Mouse (Mus musculus) heart, embryonic 15.5 days (tissue): ENCODE results near the gene Dixdc1. TPM values are rescaled to one million over a fixed set of nuclear protein-coding genes. Genes with fewer than 3 reads are reported as not detected.

ENCODE experiments used
- ATAC-seq: fragments of 200-750 bp; cut with Nextera tagmentation; replicated peaks from 2 replicates; pipeline ENCODE4 v1.8.0; 2017; ENCODE audit warnings: low read depth, moderate TSS enrichment; ENCODE audit not compliant: insufficient number of reproducible peaks, insufficient read depth, low FRiP score
- H3K27ac ChIP-seq: fragments of 300-500 bp; sonication (generic); 2 replicates; pipeline ENCODE4 v1.5.1; 2015; ENCODE audit warnings: mild to moderate bottlenecking, inconsistent platforms
- H3K27me3 ChIP-seq: fragments of 300-500 bp; sonication (generic); 2 replicates; pipeline ENCODE4 v1.6.1; 2015; ENCODE audit warnings: inconsistent platforms
- H3K36me3 ChIP-seq: fragments of 300-500 bp; sonication (generic); 2 replicates; pipeline ENCODE4 v1.6.1; 2015; ENCODE audit warnings: mild to moderate bottlenecking, inconsistent platforms
- H3K4me1 ChIP-seq: fragments of 300-500 bp; sonication (generic); replicated peaks from 2 replicates; pipeline ENCODE4 v1.6.1; 2015; ENCODE audit warnings: inconsistent platforms
- H3K4me2 ChIP-seq: fragments of 300-500 bp; sonication (generic); 2 replicates; pipeline ENCODE4 v1.6.1; 2015; ENCODE audit warnings: inconsistent platforms, mild to moderate bottlenecking, moderate library complexity
- H3K4me3 ChIP-seq: fragments of 300-500 bp; sonication (generic); 2 replicates; pipeline ENCODE4 v1.5.1; 2015; ENCODE audit warnings: mild to moderate bottlenecking, inconsistent platforms
- H3K9ac ChIP-seq: fragments of 300-500 bp; sonication (generic); 2 replicates; pipeline ENCODE4 v1.6.1; 2015; ENCODE audit warnings: mild to moderate bottlenecking, inconsistent platforms
- H3K9me3 ChIP-seq: fragments of 300-500 bp; sonication (generic); replicated peaks from 2 replicates; pipeline ENCODE4 v1.6.1; 2016; ENCODE audit warnings: inconsistent platforms
- WGBS: fragments of 180-500 bp; shearing (Covaris S2); methylation state at CpG from one replicate; pipeline ENCODE4 v1.1.7; 2015; ENCODE audit warnings: mixed read lengths; 5-methylcytosine and 5-hydroxymethylcytosine counted together
- polyA plus RNA-seq: library from polyadenylated mRNA; unstranded; fragments of >200 nt; fragmentation: Nextera tagmentation; extraction: Ambion mirVana; gene quantifications from 2 replicates; pipeline ENCODE4 v1.2.1, GENCODE M21; 2015

Gene Dixdc1
- polyA plus RNA-seq, result 9.1 and 9.2 TPM in 2 replicates

DNA sequence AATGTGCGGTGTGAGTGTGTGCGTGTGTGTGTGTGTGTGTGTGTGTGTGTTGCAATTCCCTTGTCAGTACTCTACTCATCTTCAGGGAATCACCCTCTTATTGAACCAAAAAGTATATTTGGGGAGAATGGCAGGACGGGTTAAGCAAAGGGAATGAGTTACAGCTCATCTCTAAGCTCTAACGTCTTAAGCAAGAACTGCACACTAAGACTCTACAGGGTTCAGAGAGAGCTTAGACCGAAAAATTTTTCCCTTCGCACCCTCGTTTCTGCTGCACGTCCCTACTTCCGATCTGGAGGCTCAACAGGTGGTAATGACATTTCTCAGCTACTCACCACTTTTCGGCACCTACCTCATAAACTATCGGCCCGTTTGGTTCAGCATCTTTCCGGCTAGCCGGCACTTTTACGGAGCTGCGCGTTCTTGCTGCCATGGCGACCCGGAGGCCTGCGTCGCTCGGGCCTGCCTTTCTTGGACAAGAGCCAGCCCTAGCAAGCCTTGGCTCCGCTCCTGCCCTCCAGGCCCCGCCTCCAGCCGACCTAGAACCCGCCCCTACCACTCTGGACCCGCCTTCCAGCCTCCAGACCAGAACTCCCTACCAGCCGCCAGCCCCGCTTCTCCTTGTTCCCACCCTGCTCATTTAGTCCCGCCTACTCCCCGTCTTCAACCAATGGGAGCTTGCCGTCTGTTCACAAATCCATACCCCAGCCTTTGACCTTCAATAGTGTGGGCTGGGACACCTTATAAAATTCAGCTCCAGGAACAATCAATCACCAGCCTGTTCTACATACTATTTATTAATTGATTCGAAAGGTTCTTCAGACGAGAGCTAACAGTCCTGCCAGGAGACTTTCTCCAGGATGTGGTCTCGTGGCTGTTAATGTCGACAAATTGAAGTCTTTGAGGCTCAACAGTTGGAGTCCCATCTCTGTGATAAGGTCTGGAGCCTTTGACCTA lies at the start of gene Dixdc1:
Gene Dixdc1, minus strand, starts transcription at position 604 of the 957 bp plus-strand sequence.
- peak; percentile 98 for ATAC-seq
- 0 out of 2 replicates have a peak within 1 kb of the TSS, but pooled peaks have one; percentile 2 for H3K9ac ChIP-seq
- H3K27ac ChIP-seq, result peak within 1 kb of the TSS; percentile 73
- H3K4me3 ChIP-seq, result peak within 1 kb of the TSS; percentile 44
- peak within 1 kb of the TSS; percentile 71 for H3K4me2 ChIP-seq
- no peaks in the 10 kb centered on the region for H3K27me3 ChIP-seq
- H3K9me3 ChIP-seq, result no peaks in the 10 kb centered on the region
- no peaks in the 10 kb centered on the region for H3K36me3 ChIP-seq
- WGBS, result 11% methylated on average over 36 of the region's 36 CpGs
- peaks cover 23% of the 10 kb centered on the region for H3K4me1 ChIP-seq

DNA sequence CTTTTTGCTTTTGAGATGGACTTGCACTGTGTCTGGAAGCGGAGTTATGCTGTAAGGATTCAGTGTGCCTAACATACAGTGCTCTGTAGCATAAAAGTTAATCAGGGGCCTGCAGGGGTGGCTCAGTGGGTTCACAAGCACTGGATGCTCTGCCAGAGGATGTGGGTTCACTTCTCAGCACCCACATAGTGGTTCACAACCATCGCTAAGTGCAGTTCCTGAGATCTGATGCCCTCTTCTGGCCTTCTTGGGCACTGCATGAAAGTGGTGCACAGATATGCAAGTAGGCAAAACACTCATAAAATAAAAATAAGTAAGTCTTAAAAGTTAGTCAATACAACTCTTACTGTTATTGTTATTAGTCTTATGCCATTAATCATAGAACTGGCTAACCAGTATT lies 42.8 kb upstream of the Dixdc1 start:
- no peak for ATAC-seq
- Histone ChIP-seq H3K36me3 (peaks cover 76% of the 10 kb centered on the region), H3K4me3 (no peak overlapping the region)

DNA sequence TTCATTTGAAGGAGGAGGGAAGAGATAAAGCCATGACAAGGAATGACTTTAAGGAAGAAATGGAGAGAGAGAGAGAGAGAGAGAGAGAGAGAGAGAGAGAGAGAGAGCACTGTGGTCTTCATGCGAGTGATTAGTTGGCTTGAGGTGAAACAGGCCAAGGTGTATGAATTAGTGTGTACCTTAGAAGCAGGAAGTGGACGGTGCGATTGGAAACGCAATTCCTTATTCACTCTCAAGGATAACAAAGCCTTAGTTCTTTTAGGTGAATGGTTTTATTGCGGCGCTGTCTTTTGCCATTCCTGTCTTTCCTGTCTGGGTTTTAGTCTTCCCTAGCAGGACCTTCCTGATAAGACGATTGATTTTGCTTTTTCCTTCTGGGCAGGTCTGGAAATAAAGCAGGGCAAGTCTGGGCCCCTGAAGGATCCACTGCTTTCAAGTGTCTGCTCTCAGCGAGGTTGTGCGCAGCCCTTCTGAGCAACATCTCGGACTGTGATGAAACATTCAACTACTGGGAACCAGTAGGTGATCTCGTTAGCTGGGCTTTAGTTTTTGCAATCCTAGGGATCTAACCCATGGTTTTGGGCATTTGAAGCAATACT lies 36.9 kb upstream of the Dixdc1 start:
- Histone ChIP-seq H3K9ac (peak overlapping the region; percentile 92), H3K27ac (no peak overlapping the region), H3K9me3 (no peaks in the 10 kb centered on the region), H3K4me3 (peak overlapping the region; percentile 72), H3K4me2 (peak overlapping the region; percentile 79), H3K4me1 (peaks cover 17% of the 10 kb centered on the region), H3K27me3 (no peaks in the 10 kb centered on the region), H3K36me3 (peaks cover 31% of the 10 kb centered on the region)
- WGBS, result 58% methylated on average over 11 of the region's 11 CpGs
- ATAC-seq, result no peak

More for the DNA sequence above, 42.8 kb upstream of the Dixdc1 start:
- Histone ChIP-seq H3K4me2 (no peak overlapping the region), H3K27me3 (no peaks in the 10 kb centered on the region), H3K4me1 (no peaks in the 10 kb centered on the region), H3K9me3 (no peaks in the 10 kb centered on the region), H3K27ac (no peak overlapping the region), H3K9ac (no peak overlapping the region)
- WGBS, result 84% methylated on average over 2 of the region's 2 CpGs

DNA sequence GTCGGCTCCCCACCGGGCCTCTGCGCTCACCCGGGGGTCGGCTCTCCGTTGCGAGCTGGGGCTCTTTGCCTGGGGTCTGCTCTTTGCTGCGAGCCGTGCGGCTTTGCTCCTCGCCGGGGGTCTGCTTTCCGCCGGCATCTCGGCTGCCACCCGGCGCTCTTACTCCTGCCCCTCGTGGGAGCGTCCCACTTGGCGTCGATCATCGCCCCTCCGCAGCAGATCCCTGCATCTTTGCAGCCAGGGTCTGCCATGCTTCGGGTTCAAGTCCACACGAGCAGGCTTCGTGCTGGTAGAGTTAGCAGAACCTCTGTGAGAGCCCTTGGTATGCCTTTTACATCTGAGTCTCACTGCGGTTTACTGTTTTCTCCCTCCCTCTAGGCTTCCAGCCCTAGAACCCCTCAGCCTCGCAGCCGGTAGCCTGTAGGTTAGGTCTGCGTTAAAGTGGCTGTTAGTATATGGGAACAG lies 36.4 kb upstream of the Dixdc1 start:
- Histone ChIP-seq H3K4me1 (peaks cover 17% of the 10 kb centered on the region), H3K9ac (peak overlapping the region; percentile 92), H3K36me3 (peaks cover 25% of the 10 kb centered on the region), H3K27me3 (no peaks in the 10 kb centered on the region), H3K27ac (peak overlapping the region; percentile 58), H3K4me2 (peak overlapping the region; percentile 79), H3K9me3 (no peaks in the 10 kb centered on the region), H3K4me3 (peak overlapping the region; percentile 72)
- WGBS, result under 1% methylated on average over 23 of the region's 30 CpGs
- peak; percentile 39; the same call in 1 of the 2 replicates for ATAC-seq

DNA sequence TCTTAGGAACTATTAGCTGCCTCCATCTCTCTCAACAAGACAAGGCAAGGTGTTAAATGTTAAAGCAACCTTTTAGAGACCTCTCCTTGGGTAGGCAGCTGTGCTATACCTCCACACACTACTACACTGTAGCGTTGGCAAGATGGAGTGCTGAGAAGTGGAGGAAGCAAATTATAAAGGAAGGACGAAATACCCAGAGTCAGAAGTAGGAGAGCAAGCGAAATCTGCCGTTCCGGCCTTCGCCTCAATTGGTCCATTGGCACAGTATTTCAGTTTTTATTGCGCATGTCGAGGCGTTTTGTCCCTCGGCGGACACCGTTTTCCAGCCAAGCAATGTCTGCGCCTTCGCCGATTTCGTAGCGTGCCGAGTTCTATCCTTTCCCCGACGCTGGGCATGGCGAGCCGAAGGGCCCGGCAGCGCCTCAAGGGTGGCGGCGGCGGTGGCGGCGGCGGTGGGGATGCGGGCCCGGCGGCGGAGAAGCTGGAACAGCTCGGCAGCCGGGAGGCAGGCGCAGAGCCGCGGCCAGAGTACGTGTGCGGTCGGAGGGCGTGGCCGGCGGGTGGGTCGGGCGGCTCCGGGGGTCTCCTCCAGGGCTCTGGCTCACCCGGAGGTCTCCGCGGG lies 35.8 kb upstream of the Dixdc1 start, which contains the start of the genes Alg9 and 1110032A03Rik:
Gene Alg9, plus strand, starts transcription at position 29 of the 622 bp plus-strand sequence.
Gene 1110032A03Rik, minus strand, starts transcription at position 530 of the 622 bp plus-strand sequence.
- H3K4me1 ChIP-seq, result peaks cover 17% of the 10 kb centered on the region
- H3K27me3 ChIP-seq, result no peaks in the 10 kb centered on the region
- H3K9ac ChIP-seq, result peak within 1 kb of the TSS; percentile 92
- peak within 1 kb of the TSS; percentile 79 for H3K4me2 ChIP-seq
- WGBS, result under 1% methylated on average over 38 of the region's 51 CpGs
- H3K36me3 ChIP-seq, result peaks cover 19% of the 10 kb centered on the region
- ATAC-seq, result peak; percentile 76
- no peaks in the 10 kb centered on the region for H3K9me3 ChIP-seq
- H3K27ac ChIP-seq, result peak within 1 kb of the TSS; percentile 58
- H3K4me3 ChIP-seq, result peak within 1 kb of the TSS; percentile 72

DNA sequence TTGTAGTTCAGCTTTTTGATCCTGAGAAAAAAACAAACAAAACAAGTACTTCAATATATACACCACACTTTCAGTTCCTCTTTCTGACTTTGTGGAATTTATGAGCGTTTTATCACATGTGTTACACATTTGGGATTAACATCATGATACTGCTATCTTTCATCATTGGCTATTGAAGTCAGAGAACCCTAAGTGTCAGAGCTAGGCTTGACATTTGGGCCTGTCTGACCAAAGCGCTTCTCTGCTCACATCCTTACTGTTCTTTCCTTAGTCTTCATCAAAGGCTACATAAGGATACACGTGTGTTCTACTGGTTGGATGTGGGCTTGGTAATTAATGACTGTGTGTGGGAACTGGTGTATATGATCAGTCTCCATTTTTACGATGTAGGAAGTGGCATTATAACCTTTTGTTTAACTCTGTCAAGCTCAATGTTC lies 34.7 kb upstream of the Dixdc1 start:
- WGBS, result 64% methylated on average over 4 of the region's 4 CpGs
- H3K9me3 ChIP-seq, result no peaks in the 10 kb centered on the region
- ATAC-seq, result no peak
- no peak overlapping the region for H3K27ac ChIP-seq
- H3K4me2 ChIP-seq, result peak overlapping the region; percentile 79
- no peak overlapping the region for H3K9ac ChIP-seq
- no peaks in the 10 kb centered on the region for H3K27me3 ChIP-seq
- H3K4me3 ChIP-seq, result no peak overlapping the region
- H3K36me3 ChIP-seq, result peaks cover 9% of the 10 kb centered on the region
- peaks cover 25% of the 10 kb centered on the region for H3K4me1 ChIP-seq

DNA sequence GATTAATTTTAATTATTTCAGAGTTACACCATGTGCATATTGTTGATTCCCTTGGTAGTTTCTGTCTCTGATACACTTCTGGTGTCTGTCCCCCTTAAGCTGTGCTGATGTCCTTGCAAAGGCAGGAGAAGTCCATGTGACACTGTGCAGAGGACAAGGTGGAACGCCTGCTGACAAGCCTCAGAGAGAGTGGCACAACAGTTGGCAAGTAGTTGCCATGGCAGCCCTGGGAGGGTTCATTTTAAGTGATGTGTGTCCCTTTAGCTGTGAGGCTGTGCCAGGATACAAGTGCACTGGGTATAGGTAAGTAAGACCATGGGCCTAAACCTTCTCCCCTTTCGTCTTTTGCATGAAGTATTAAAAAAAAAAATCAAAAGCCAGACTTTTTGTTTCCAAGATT lies 30.7 kb upstream of the Dixdc1 start:
- H3K9me3 ChIP-seq, result no peaks in the 10 kb centered on the region
- no peak overlapping the region for H3K4me2 ChIP-seq
- no peak overlapping the region for H3K27ac ChIP-seq
- H3K27me3 ChIP-seq, result no peaks in the 10 kb centered on the region
- no peak for ATAC-seq
- no peaks in the 10 kb centered on the region; the same call in 1 of the 2 replicates for H3K36me3 ChIP-seq
- no peak overlapping the region for H3K9ac ChIP-seq
- WGBS, result 74% methylated on average over 2 of the region's 2 CpGs
- H3K4me1 ChIP-seq, result peaks cover 26% of the 10 kb centered on the region
- H3K4me3 ChIP-seq, result no peak overlapping the region

DNA sequence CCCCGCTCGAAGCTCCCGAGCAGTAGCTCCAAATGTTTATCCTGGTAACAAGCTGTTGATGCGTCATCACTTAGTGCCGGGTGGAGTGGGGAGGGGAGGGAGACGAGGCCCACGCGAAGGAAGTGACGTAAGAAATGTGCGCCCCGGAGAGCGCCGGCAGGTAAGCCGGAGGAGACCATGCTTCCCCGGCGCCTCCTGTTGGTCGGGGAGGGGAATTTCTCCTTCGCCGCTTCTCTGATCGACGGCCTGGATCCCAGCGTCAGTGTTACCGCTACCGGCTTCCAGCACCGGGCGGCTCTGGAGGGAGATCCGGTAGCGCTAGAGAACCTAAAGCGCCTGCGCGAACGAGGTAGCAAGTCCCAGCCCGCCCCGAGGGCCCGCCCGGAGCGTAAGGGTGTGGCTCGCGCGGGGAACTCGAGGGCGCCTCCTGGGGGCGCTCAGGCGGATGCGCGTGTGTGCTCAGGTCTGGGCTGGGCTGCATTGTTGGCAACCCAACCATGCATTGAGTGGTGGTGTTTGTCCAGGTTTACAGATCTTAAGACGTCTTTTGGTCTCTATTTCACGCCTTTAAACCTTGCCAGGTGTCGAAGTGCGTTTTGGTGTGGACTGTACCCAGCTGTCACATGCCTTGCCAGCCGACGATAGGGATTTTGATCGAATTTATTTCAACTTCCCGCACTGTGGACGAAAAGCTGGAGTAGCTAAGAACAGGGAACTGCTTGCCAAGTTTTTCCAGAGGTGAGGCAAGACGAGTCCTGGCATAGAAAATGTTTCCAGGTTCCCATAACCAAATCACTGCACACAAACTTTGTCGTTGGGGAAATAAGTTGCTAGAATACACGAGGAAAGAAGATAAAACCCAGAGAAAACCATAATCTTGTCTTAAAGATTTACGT lies 29.0 kb upstream of the Dixdc1 start, which contains the start of gene Fdxacb1:
Gene Fdxacb1, plus strand, starts transcription at position 130 of the 896 bp plus-strand sequence.
- Histone ChIP-seq H3K36me3 (no peaks in the 10 kb centered on the region; the same call in 1 of the 2 replicates), H3K4me3 (peak within 1 kb of the TSS; percentile 79), H3K27ac (peak within 1 kb of the TSS; percentile 98), H3K9me3 (no peaks in the 10 kb centered on the region), H3K4me1 (peaks cover 18% of the 10 kb centered on the region), H3K9ac (peak within 1 kb of the TSS; percentile 74), H3K27me3 (no peaks in the 10 kb centered on the region), H3K4me2 (peak within 1 kb of the TSS; percentile 88)
- peak; percentile 98 for ATAC-seq
- WGBS, result 3% methylated on average over 59 of the region's 59 CpGs

DNA sequence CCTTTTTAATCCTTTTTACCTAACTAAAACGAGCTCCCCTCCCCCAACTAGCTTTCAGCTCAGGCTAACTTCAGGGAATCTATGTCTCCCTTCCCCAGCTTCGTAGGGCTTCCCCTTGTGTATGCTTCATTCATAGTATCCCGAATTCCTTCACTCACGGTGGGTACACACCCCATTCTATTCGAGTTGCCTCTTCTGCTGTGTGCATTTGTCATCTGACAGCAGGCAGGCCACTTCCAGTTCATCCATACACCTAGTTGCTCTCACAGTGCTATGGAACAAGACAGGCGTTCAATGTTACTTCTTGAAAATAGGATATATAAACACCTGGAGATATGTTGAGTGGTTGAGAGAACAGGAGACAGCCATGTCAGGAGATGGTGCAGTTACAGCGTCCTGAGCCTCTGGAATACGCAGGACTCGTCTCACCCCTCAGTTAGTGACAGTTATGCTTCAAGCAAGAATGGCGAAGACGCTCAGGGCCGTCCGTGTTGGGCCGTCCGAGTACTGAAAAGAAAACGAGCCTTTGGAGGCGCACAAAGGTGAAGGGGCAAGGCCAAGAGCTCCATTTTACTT lies 28.3 kb upstream of the Dixdc1 start:
- H3K36me3 ChIP-seq, result no peaks in the 10 kb centered on the region; the same call in 1 of the 2 replicates
- 5% methylated on average over 17 of the region's 17 CpGs for WGBS
- no peak for ATAC-seq

DNA sequence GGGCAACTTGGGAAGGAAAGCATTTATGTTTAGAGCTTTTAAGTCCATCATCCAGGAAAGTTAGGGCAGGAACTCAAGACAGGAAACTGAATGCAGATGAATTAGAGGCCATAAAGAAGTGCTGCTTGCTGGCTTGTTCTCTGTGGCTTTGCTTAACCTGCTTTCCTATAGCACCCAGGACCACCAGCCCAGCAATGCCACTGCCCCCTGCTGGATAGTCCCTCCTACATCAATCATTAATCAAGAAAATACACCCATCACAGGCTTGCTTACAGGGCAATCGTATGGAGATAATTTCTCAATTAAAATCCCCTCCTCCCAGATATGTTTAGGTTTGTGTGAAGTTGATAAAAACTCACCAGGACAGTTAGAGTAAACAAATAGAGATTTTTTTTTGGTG lies 24.0 kb upstream of the Dixdc1 start:
- Histone ChIP-seq H3K36me3 (no peaks in the 10 kb centered on the region), H3K4me2 (no peak overlapping the region), H3K9ac (no peak overlapping the region), H3K4me3 (no peak overlapping the region), H3K9me3 (no peaks in the 10 kb centered on the region), H3K27me3 (no peaks in the 10 kb centered on the region), H3K27ac (no peak overlapping the region), H3K4me1 (peaks cover 5% of the 10 kb centered on the region)
- ATAC-seq, result no peak
- 64% methylated on average over 1 of the region's 1 CpGs for WGBS

More for the DNA sequence above, 28.3 kb upstream of the Dixdc1 start:
- peak overlapping the region; percentile 74 for H3K9ac ChIP-seq
- H3K4me3 ChIP-seq, result peak overlapping the region; percentile 79
- H3K4me1 ChIP-seq, result peaks cover 18% of the 10 kb centered on the region
- no peaks in the 10 kb centered on the region for H3K27me3 ChIP-seq
- peak overlapping the region; percentile 88 for H3K4me2 ChIP-seq
- H3K27ac ChIP-seq, result peak overlapping the region; percentile 98
- H3K9me3 ChIP-seq, result no peaks in the 10 kb centered on the region
